Mouse (Mus musculus) CH12.LX (cell line): ENCODE measurements around the gene Nmur1. TPM values are rescaled to one million over a fixed set of nuclear protein-coding genes. Genes with fewer than 3 reads are reported as not detected.

Experiments used
- DNase-seq: peaks from one replicate; pipeline ENCODE4 v3.0.0-alpha.2; 2013; ENCODE audit errors: extremely low read depth
- H3K27ac ChIP-seq: 2 replicates; pipeline ENCODE4 v1.5.1; 2012; ENCODE audit warnings: low read depth, mild to moderate bottlenecking, control low read depth, moderate library complexity; ENCODE audit not compliant: insufficient read depth
- H3K27me3 ChIP-seq: replicated peaks from 2 replicates; pipeline ENCODE3; 2012; ENCODE audit warnings: inconsistent platforms
- H3K36me3 ChIP-seq, 2 experiments: replicated peaks in 1 of 2; 2 replicates each; pipeline versions ENCODE3 to v1.6.1; 2012; ENCODE audit warnings: inconsistent platforms in 1 of 2, low read length in 1 of 2, mild to moderate bottlenecking in 1 of 2, mixed read lengths in 1 of 2, moderate library complexity in 1 of 2; ENCODE audit not compliant: control insufficient read depth in 1 of 2, insufficient read depth in 1 of 2
- H3K4me1 ChIP-seq, 2 experiments: 2 replicates each; pipeline ENCODE4 v1.6.1; 2012; ENCODE audit warnings: inconsistent platforms in 1 of 2, moderate library complexity in 1 of 2; ENCODE audit not compliant: insufficient read depth in 2 of 2, control insufficient read depth in 1 of 2
- H3K4me2 ChIP-seq: 2 replicates; pipeline ENCODE4 v1.6.1; 2012; ENCODE audit warnings: low read depth, mild to moderate bottlenecking, control low read depth; ENCODE audit not compliant: poor library complexity, insufficient read depth, severe bottlenecking
- H3K4me3 ChIP-seq, 3 experiments: fragments of 150-350 bp in 1 of 3; sonication (generic) in 1 of 3; replicated peaks in 1 of 3; 2 replicates each; pipeline versions ENCODE3 to v1.5.1; 2011 to 2012; ENCODE audit warnings: low read depth in 2 of 3, low read length in 2 of 3, mild to moderate bottlenecking in 2 of 3, moderate library complexity in 2 of 3, control low read depth in 1 of 3, improper control_type of control experiment in 1 of 3, inconsistent platforms in 1 of 3, mixed read lengths in 1 of 3; ENCODE audit not compliant: poor library complexity in 1 of 3
- H3K79me2 ChIP-seq: replicated peaks from 2 replicates; pipeline ENCODE4 v1.6.1; 2012; ENCODE audit warnings: mild to moderate bottlenecking, moderate library complexity; ENCODE audit not compliant: control insufficient read depth, poor library complexity, insufficient read depth, severe bottlenecking; ENCODE audit errors: extremely low read depth
- H3K9ac ChIP-seq: 2 replicates; pipeline ENCODE4 v1.6.1; 2012; ENCODE audit warnings: low read depth, mild to moderate bottlenecking, control low read depth, moderate library complexity; ENCODE audit not compliant: insufficient read depth
- H3K9me3 ChIP-seq: replicated peaks from 2 replicates; pipeline ENCODE3; 2012; ENCODE audit warnings: low read length, inconsistent platforms, mixed read lengths
- BHLHE40 ChIP-seq: IDR thresholded peaks from 2 replicates; pipeline ENCODE4 v1.6.1; 2011; ENCODE audit warnings: mild to moderate bottlenecking, low read depth, low read length, improper control_type of control experiment
- HCFC1 ChIP-seq: IDR thresholded peaks from 2 replicates; pipeline ENCODE4 v1.6.1; 2012; ENCODE audit warnings: low read depth, mild to moderate bottlenecking, inconsistent platforms, low read length, improper control_type of control experiment
- JUN ChIP-seq: IDR thresholded peaks from 2 replicates; pipeline ENCODE4 v1.6.1; 2011; ENCODE audit warnings: low read depth, mild to moderate bottlenecking, low read length, improper control_type of control experiment, moderate library complexity; ENCODE audit not compliant: insufficient read depth
- MAFK ChIP-seq: IDR thresholded peaks from 2 replicates; pipeline ENCODE4 v1.6.1; 2011; ENCODE audit warnings: low read length, improper control_type of control experiment; ENCODE audit not compliant: insufficient replicate concordance
- MXI1 ChIP-seq: IDR thresholded peaks from 2 replicates; pipeline ENCODE4 v1.6.1; 2011; ENCODE audit warnings: mild to moderate bottlenecking, low read depth, low read length, improper control_type of control experiment
- NRF1 ChIP-seq: IDR thresholded peaks from 2 replicates; pipeline ENCODE4 v1.6.1; 2014; ENCODE audit warnings: low read depth, mild to moderate bottlenecking, inconsistent platforms, low read length, improper control_type of control experiment, moderate library complexity
- POLR2A ChIP-seq: IDR thresholded peaks from 2 replicates; pipeline ENCODE4 v1.6.1; 2011; ENCODE audit warnings: low read depth, mild to moderate bottlenecking, improper control_type of control experiment, low read length
- TCF12 ChIP-seq: IDR thresholded peaks from 2 replicates; pipeline ENCODE4 v1.6.1; 2014; ENCODE audit warnings: low read depth, mild to moderate bottlenecking, inconsistent platforms, low read length, improper control_type of control experiment
- UBTF ChIP-seq: IDR thresholded peaks from 2 replicates; pipeline ENCODE4 v1.6.1; 2012; ENCODE audit warnings: low read depth, mild to moderate bottlenecking, inconsistent platforms, low read length, improper control_type of control experiment, moderate library complexity
- ZNF384 ChIP-seq: IDR thresholded peaks from 2 replicates; pipeline ENCODE4 v1.6.1; 2012; ENCODE audit warnings: low read depth, low read length, improper control_type of control experiment, inconsistent platforms
- dilution Hi-C: fragments of 300-500 bp; cut with MboI; formaldehyde crosslinking; loops from 2 replicates; pipeline ENCODE4 v1.14.3; 2020; ENCODE audit warnings: low sequenced_read_pairs; ENCODE audit not compliant: extremely low pct_unique_long_range_greater_than_20kb, extremely low pct_ligation_motif_present
- in situ Hi-C: fragments of 300-500 bp; cut with MboI; formaldehyde crosslinking; loops from 3 replicates; pipeline ENCODE4 v1.14.3; 2019; ENCODE audit warnings: low sequenced_read_pairs, low pct_ligation_motif_present, low pct_unique_long_range_greater_than_20kb, mixed read lengths
- polyA plus RNA-seq: library from polyadenylated mRNA; unstranded; fragments of >175 nt; gene quantifications from 2 replicates; pipeline ENCODE4 v1.2.1, GENCODE M21; 2012; ENCODE audit warnings: low read depth; ENCODE audit not compliant: insufficient read length
- total RNA-seq, 2 experiments: library from RNA; depleted of rRNA; stranded (reverse); fragments of 300-350 nt in 1 of 2; fragments of >200 nt in 1 of 2; gene quantifications; 2 replicates each; pipeline ENCODE4 v1.2.3; 2012 to 2014

Gene Nmur1
- total and polyA plus RNA-seq, 3 experiments: 0.16 TPM; not detected in 2

GRCm38 (mm10) chr1:86443386-86444172, 17.6 kb upstream of the Nmur1 start:
- H3K4me1 ChIP-seq: peaks cover 22 to 64% of the 10 kb centered on the region in 2 experiments
- H3K4me3 ChIP-seq: no peak overlapping the region

GRCm38 (mm10) chr1:86442832-86443231, 16.8 kb upstream of the Nmur1 start:
- H3K4me3 ChIP-seq: peak overlapping the region; percentile 47 to 65 (median 65)
- dilution Hi-C loops: no loop called here
- TF ChIP-seq MAFK (no peak), NRF1 (peak; percentile 75), UBTF (peak; percentile 63; the same call in 1 of the 2 replicates), MXI1 (peak; percentile 39; the same call in 1 of the 2 replicates), BHLHE40 (peak; percentile 77), POLR2A (peak; percentile 37; the same call in 1 of the 2 replicates), ZNF384 (no peak), TCF12 (peak; percentile 41; the same call in 1 of the 2 replicates)
- H3K27me3 ChIP-seq: no peaks in the 10 kb centered on the region
- peak; percentile 75 for DNase-seq
- in situ Hi-C loops: loop anchor here (5.0 to 25.0 kb wide), 3 partner anchors 49 to 594 kb away; no protein-coding TSS in a partner anchor
- no peaks in the 10 kb centered on the region for H3K9me3 ChIP-seq
- H3K9ac ChIP-seq: peak overlapping the region; percentile 92
- peaks cover 18 to 64% of the 10 kb centered on the region in 2 experiments for H3K4me1 ChIP-seq
- H3K27ac ChIP-seq: peak overlapping the region; percentile 88
- H3K4me2 ChIP-seq: peak overlapping the region; percentile 82
- no peaks in the 10 kb centered on the region for H3K36me3 ChIP-seq
- no peaks in the 10 kb centered on the region for H3K79me2 ChIP-seq

More at GRCm38 (mm10) chr1:86443386-86444172, 17.6 kb upstream of the Nmur1 start:
- Histone ChIP-seq H3K27ac (no peak overlapping the region), H3K9ac (0 out of 2 replicates have a peak overlapping the region, but pooled peaks have one; percentile 92), H3K9me3 (no peaks in the 10 kb centered on the region), H3K36me3 (no peaks in the 10 kb centered on the region), H3K27me3 (no peaks in the 10 kb centered on the region), H3K4me2 (peak overlapping the region; percentile 82; the same call in 1 of the 2 replicates), H3K79me2 (no peaks in the 10 kb centered on the region)
- dilution Hi-C loops: no loop called here
- no peak for DNase-seq
- in situ Hi-C loops: loop anchor here (5.0 to 25.0 kb wide), 3 partner anchors 49 to 594 kb away; no protein-coding TSS in a partner anchor
- TF ChIP-seq JUN (no peak), HCFC1 (no peak)
